Mouse (Mus musculus) spleen, postnatal 10 days (tissue): Measurements from ENCODE around the gene Clptm1.

ENCODE experiments used
- DNase-seq, 2 experiments: peaks; one replicate each; pipeline ENCODE4 v3.0.0; 2021 to 2022; ENCODE audit warnings: low spot score in 2 of 2

Clptm1 gene

GRCm38 (mm10) chr7:19664955-19665841 is at the start of gene Clptm1:
TSS of gene Clptm1 (minus strand) at chr7:19665033.
- DNase-seq, result peak; percentile 93 to 98

DNA sequence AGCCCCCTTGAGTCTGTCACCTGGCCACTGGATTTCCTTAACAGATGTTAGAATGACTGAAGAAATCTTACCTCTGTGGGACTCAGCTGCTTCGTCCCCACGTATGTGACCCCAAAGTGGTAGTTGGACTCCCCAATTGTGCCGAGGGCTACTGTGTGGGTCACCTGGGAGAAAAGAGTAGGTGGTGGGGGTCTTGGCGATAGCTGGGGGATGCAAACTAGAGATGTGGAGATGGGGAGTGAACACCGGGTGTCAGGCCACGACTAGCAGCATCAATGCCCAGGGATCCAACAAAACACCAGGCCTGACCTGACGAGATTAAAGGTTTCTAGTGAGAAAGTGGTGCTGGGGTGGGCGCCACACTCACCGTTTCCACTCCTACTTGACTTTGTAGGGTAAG is 48.8 kb upstream of the Clptm1 start:
- no peak for DNase-seq

DNA sequence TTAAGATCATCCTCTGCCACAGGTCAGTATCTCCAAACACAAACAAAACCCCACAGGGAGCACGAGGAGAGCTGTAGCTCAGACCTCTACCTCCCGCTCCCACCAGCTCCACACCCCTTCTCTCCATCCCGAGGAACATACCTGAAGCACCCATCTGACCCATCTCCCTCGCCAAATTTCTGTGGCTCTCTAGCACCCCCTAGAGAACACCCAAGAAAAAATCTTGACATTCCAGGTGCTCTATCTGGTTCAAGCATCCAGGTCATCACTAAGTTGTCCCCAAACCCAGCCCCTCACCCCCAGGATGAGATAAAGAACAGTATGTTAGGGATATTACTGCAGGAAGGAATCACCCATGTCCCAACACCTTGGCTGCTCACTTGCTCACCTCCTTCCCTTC is 48.4 kb upstream of the Clptm1 start:
- DNase-seq, result no peak

- no peak for DNase-seq
These were observed 47.6 kb upstream of the Clptm1 start for GRCm38 (mm10) chr7:19712414-19712813.

GRCm38 (mm10) chr7:19710650-19711049 is 45.8 kb upstream of the Clptm1 start:
- DNase-seq, result no peak

DNA sequence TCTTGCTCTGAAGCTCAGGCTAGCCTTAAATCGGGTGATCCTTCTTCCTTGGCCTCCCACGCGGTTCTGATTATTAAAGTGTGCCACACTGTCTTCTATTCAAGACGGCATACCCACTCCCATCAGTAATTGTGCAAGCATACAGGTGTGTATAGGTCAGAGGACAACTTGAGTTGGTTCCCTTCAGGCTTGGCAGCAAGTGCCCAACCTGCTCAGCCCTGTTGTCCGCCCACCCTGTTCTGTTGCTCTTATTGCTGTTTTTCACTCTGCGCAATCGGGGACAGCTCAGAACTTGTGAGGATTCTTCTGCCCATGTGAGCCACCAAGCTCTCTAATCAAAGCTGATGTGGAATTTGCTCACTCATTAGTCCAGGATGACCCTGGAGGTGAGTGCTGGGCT is 40.4 kb upstream of the Clptm1 start:
- DNase-seq, result no peak

DNA sequence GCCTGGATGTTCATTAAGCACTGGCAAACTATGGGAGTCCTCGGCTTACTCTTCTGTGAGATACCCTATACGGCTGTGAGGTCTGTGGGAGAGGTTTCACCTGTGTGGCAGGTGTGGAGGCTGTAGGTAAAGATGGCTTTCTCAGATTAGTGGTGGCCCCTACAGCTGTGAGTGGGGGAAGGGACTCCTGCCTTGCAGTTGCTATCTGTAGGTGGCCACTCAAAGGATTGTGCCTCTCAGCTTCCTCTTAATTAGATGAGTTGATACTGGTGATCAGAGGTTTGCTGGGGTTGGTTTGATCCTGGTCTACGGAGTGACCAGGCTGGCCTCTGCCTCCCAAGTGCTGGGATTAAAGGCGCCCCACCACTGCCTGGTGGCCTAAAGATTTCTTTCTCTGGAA is 39.6 kb upstream of the Clptm1 start:
- no peak for DNase-seq

DNA sequence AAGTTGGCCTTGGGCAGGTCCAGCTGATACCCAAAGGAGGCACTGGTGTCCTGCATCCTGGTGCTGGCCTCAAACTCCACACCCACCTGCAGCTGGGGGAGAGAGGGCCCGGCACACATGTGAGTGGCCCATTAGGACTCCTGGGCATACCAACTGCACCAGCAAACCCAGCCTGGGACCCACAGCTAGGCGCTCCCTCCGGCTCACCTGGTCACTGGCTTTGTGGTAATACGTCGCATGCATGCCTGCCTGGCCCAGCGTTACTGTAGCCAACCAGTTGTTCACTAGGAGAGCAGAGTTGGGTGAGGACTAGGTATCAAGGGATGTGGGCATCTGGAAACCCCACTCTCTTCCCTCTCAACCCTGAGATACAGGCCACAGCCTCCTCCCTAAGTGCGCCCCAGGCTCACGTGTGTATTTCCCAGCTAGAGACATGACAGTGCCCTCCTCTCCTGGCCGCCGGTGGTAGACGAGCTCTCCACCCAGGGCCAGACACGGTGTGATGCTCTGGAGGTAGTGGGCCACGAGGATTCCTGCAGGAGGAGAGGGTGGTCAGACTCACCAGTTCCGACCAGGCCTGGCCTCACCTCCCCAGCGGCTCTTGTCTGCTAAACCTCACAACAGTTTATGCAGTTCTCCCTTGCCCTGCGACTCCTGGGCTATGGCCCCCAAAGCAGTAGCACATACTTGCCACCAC is 38.2 kb upstream of the Clptm1 start:
- no peak for DNase-seq

- DNase-seq, result peak in 1 of 2 experiments; percentile 76
These were observed 36.4 kb upstream of the Clptm1 start for GRCm38 (mm10) chr7:19701069-19701761.

GRCm38 (mm10) chr7:19700299-19701068 is 35.7 kb upstream of the Clptm1 start:
- no peak for DNase-seq

GRCm38 (mm10) chr7:19699827-19700148 is 35.0 kb upstream of the Clptm1 start:
- no peak for DNase-seq

DNA sequence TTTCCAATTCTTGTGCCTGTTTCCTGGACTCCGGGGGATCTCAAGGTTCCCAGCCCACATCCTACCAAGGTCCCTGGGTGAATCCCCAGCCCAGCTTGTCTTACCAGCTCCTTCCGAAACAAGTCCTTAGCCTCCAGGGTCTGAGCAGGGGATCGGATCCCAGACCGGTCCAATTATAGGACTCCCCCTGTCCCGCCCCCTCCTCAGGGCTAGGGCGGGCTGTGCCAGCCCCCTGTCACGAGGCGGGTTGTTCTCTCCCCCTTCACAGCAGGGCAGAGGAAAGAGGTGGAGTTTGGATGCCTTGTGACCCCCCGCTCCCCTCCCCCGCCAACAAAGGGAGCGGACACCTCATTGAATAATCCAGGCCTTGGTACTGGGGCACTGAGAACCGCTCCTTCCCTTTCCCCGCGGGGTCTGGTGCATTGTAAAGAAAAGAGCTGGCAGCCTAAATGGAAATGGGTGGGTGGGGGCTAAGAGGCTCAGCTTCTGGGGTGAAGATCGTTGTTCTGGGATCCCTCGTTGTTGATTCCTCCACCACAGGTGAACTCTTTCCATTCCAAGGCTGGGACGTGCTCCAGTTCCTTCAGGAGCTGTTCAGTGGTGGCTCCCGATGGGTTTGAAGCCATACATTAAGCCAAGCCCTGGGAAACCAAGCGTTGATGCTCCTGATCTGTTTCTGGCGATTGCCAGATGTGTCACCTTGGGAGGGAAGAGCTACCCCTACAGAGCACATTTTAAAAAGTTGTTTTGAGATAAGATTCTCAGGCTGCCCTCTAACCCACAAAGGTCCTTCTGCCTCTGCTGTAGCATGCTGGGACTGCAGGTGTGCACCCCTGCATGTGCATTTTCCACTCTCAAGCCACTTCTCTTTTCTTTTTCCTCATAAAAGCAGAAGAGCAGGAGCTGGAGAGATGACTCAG is 34.3 kb upstream of the Clptm1 start, which contains the start of gene Apoe:
Gene Apoe, minus strand, starts transcription at position 282 of the 920 bp plus-strand sequence.
- DNase-seq, result no peak

GRCm38 (mm10) chr7:19697949-19698906 is 33.4 kb upstream of the Clptm1 start:
- no peak for DNase-seq

DNA sequence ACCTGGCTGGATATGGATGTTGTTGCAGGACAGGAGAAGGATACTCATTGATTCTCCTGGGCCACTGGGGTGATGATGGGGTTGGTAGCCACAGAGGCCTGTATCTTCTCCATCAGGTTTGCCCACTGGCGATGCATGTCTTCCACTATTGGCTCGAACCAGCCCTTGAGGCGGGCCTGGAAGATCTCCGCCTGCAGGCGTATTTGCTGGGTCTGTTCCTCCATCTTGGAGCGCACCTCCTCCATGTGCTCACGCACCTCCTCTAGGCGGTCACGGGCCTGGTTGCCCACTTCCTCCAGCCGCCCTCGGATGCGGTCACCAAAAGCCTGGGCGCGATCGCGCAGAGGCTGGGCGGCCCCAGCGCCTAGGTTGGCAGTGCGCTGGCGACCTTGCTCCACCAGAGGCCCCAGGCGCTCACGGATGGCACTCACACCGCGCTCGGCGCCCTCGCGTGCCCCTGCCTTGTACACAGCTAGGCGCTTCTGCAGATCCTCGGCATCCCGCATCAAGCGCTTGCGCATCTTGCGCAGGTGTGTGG is 31.6 kb upstream of the Clptm1 start:
- DNase-seq, result no peak

DNA sequence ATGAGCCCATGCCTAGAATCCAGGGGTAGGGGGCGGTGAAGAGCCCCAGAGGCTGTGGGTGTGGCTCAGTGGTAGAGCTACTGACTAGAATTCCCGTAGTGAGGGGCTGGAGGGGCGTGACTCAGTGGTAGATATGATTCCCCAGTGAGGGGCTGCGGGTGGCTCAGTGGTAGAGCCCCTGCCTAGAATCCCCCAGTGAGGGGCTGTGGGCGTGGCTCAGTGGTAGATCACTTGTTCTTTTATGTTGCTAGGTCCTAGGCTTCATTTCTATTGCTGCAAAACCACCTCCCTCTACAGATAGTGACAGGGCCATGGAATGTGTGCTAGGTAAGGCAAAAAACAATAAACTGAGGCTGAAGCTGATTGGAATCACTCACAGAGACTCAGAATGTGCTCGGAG is 31.0 kb upstream of the Clptm1 start:
- no peak for DNase-seq

GRCm38 (mm10) chr7:19695213-19695594 is 30.4 kb upstream of the Clptm1 start:
- no peak for DNase-seq

DNA sequence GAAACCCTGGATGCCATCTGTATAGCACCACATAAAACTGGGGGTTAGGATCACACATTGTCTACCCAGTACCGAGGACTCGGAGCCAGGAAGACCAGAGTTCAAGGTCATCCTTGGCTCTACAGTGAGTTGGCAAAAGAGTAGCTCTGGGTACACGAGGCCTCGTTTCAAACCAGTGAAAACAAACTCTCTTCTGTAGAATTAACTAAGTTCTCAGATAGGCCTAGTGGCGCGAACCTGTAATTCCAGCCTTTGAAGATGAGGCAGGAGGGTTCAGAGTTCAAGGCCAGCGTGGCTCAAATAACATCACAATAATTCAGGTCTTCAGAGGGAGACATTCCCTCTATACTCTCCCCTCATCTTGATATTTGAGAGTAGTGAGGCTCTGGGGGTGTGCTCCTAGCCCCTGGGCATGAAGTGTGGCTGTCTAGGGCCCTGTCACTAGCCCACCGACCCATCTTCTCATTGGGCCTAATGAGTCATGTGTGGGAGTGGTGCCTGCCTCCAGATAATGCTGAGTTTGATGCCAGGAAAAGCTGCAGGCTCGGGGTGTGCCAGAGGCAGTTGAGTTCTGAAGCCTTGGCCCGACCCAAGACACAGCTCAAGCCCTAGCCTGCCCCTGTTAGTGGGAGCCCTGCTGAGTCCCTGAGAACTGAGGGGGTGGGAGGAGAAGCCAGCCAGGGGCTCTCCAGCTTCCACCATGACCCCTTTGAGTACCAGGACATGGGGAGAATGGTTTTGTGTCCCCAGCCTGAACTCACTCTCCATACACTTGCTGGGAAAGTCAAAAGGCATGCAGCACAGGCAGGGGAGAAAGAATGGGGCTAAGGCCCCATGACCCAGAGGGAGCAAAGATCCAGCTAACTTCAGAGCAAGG is 29.7 kb upstream of the Clptm1 start:
- DNase-seq, result no peak

- DNase-seq, result no peak
These were observed 28.6 kb upstream of the Clptm1 start for GRCm38 (mm10) chr7:19693421-19693820.
